Mouse (Mus musculus) ES-E14 (cell line): ENCODE measurements around the gene Ear14. TPM values are rescaled to one million over a fixed set of nuclear protein-coding genes. Genes with fewer than 3 reads are reported as not detected.
"Not testable (repeated sequence)": the region's sequence is repeated elsewhere in the genome, so short reads cannot be mapped to it uniquely, and the experiment has no call there.

Experiments
- DNase-seq: peaks from one replicate; pipeline ENCODE4 v3.0.0-alpha.2; 2013; ENCODE audit warnings: low read depth, low spot score
- H3K27ac ChIP-seq: 2 replicates; pipeline ENCODE4 v1.5.1; 2012; ENCODE audit warnings: low read depth, mild to moderate bottlenecking, low read length, moderate library complexity, mixed read lengths; ENCODE audit not compliant: poor library complexity, insufficient read depth, severe bottlenecking
- H3K36me3 ChIP-seq: 2 replicates; pipeline ENCODE4 v1.6.1; 2012; ENCODE audit warnings: mild to moderate bottlenecking, low read length, moderate library complexity, mixed read lengths; ENCODE audit not compliant: control insufficient read depth, poor library complexity, insufficient read depth, severe bottlenecking
- H3K4me1 ChIP-seq, 2 experiments: fragments of 150-350 bp in 1 of 2; sonication (generic) in 1 of 2; 2 replicates each; pipeline ENCODE4 v1.6.1; 2012; ENCODE audit warnings: low read length in 2 of 2, mild to moderate bottlenecking in 1 of 2, mixed read lengths in 1 of 2; ENCODE audit not compliant: control insufficient read depth in 2 of 2, insufficient read depth in 2 of 2, poor library complexity in 1 of 2
- H3K4me3 ChIP-seq, 2 experiments: fragments of 150-350 bp in 1 of 2; sonication (generic) in 1 of 2; 2 replicates each; pipeline ENCODE4 v1.5.1; 2012; ENCODE audit warnings: low read length in 2 of 2, low read depth in 1 of 2, mild to moderate bottlenecking in 1 of 2, mixed read lengths in 1 of 2; ENCODE audit not compliant: insufficient read depth in 1 of 2, poor library complexity in 1 of 2, severe bottlenecking in 1 of 2
- H3K9ac ChIP-seq: 2 replicates; pipeline ENCODE4 v1.6.1; 2012; ENCODE audit warnings: low read depth, mild to moderate bottlenecking, low read length, mixed read lengths; ENCODE audit not compliant: poor library complexity, insufficient read depth, severe bottlenecking
- H3K9me3 ChIP-seq: fragments of 150-350 bp; sonication (generic); 2 replicates; pipeline ENCODE4 v1.6.1; 2012; ENCODE audit warnings: low read depth, mild to moderate bottlenecking, low read length; ENCODE audit not compliant: control insufficient read depth, insufficient read depth
- CHD2 ChIP-seq: IDR thresholded peaks from 2 replicates; pipeline ENCODE4 v1.6.1; 2014; ENCODE audit warnings: mild to moderate bottlenecking, low read depth, low read length, inconsistent platforms
- HCFC1 ChIP-seq: IDR thresholded peaks from 2 replicates; pipeline ENCODE4 v1.6.1; 2012; ENCODE audit warnings: low read length, inconsistent platforms, borderline replicate concordance; ENCODE audit not compliant: insufficient read depth
- MAFK ChIP-seq: IDR thresholded peaks from 2 replicates; pipeline ENCODE4 v1.6.1; 2014; ENCODE audit warnings: mild to moderate bottlenecking, low read depth, low read length, inconsistent platforms; ENCODE audit not compliant: insufficient read depth
- ZC3H11A ChIP-seq: IDR thresholded peaks from 2 replicates; pipeline ENCODE4 v1.6.1; 2012; ENCODE audit warnings: low read depth, mild to moderate bottlenecking, inconsistent platforms, low read length, borderline replicate concordance
- ZNF384 ChIP-seq: IDR thresholded peaks from 2 replicates; pipeline ENCODE4 v1.6.1; 2012; ENCODE audit warnings: low read depth, low read length, inconsistent platforms
- in situ Hi-C, 2 experiments: fragments of 600-800 bp; cut with MboI; formaldehyde crosslinking; loops; one replicate each; pipeline ENCODE4 v1.15.1; 2025; ENCODE audit warnings: low sequenced_read_pairs in 2 of 2, inconsistent platforms in 1 of 2; ENCODE audit not compliant: unreplicated experiment in 2 of 2
- total RNA-seq: library from RNA; depleted of rRNA; stranded (reverse); fragments of 300-350 nt; gene quantifications from 2 replicates; pipeline ENCODE4 v1.2.3, GENCODE M21; 2012; rRNA removed

Gene Ear14
- total RNA-seq, 1 experiment, result not detected

GRCm38 (mm10) chr14:51240899-51241298 lies 37.7 kb downstream of the Ear14 start:
- in situ Hi-C loops, result no loop called here

GRCm38 (mm10) chr14:51247736-51248135 lies 44.5 kb downstream of the Ear14 start:
- TF ChIP-seq MAFK, result no peak
- no peak for TF ChIP-seq CHD2
- TF ChIP-seq ZC3H11A, result no peak
- TF ChIP-seq HCFC1, result no peak
- no peak for TF ChIP-seq ZNF384
- no peak overlapping the region for H3K27ac ChIP-seq
- H3K4me3 ChIP-seq, result no peak overlapping the region
- no peaks in the 10 kb centered on the region for H3K36me3 ChIP-seq
- H3K9ac ChIP-seq, result no peak overlapping the region
- H3K9me3 ChIP-seq, result no peaks in the 10 kb centered on the region
- peaks cover 0 to 2% of the 10 kb centered on the region in 2 experiments; a peak in 2 of 4 replicates for H3K4me1 ChIP-seq
- peak; percentile 11 for DNase-seq
- in situ Hi-C loops, result no loop called here

More at GRCm38 (mm10) chr14:51240899-51241298, 37.7 kb downstream of the Ear14 start:
- Histone ChIP-seq H3K9me3 (no peaks in the 10 kb centered on the region), H3K27ac (no peak overlapping the region), H3K9ac (no peak overlapping the region), H3K4me3 (no peak overlapping the region), H3K36me3 (no peaks in the 10 kb centered on the region), H3K4me1 (no peaks in the 10 kb centered on the region)
- DNase-seq, result peak; percentile 16
- no peak for TF ChIP-seq CHD2
- TF ChIP-seq ZNF384, result no peak
- peak; percentile 63; the same call in 1 of the 2 replicates for TF ChIP-seq ZC3H11A
- TF ChIP-seq MAFK, result no peak
- TF ChIP-seq HCFC1, result no peak

DNA sequence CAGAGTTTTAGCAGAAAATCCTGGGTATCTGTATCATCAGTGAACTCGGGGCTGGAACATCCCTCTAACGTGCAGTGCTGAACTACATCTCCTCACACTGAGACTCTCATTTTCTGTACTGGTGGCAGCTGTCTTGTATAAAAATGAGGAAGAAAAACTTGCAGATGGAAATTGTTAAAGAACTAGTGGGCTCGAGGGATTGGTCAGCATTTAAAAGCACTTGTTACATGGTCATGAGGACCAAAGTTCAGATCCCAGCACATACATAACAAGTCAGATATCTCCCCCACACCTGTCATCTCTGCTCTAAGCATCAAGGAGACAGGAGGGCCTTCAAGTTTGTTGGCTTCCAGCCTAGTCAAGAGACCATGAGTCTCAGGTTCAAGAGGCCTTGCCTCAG lies 47.2 kb downstream of the Ear14 start:
- DNase-seq, result no peak
- in situ Hi-C loops, result no loop called here
- no peak for TF ChIP-seq HCFC1
- TF ChIP-seq CHD2, result no peak
- no peak for TF ChIP-seq ZC3H11A
- no peak for TF ChIP-seq ZNF384
- TF ChIP-seq MAFK, result no peak
- Histone ChIP-seq H3K4me1 (peaks cover 0 to 2% of the 10 kb centered on the region in 2 experiments; a peak in 2 of 4 replicates), H3K4me3 (no peak overlapping the region), H3K9ac (no peak overlapping the region), H3K9me3 (no peaks in the 10 kb centered on the region), H3K27ac (no peak overlapping the region), H3K36me3 (no peaks in the 10 kb centered on the region)

GRCm38 (mm10) chr14:51252206-51252605 lies 49.0 kb downstream of the Ear14 start:
- H3K9ac ChIP-seq, H3K36me3 ChIP-seq, H3K9me3 ChIP-seq, H3K4me3 ChIP-seq, in situ Hi-C loops, H3K27ac ChIP-seq, DNase-seq, H3K4me1 ChIP-seq: not testable (repeated sequence)

GRCm38 (mm10) chr14:51253569-51253968 lies 50.4 kb downstream of the Ear14 start:
- Histone ChIP-seq H3K4me1 (no peaks in the 10 kb centered on the region), H3K36me3 (no peaks in the 10 kb centered on the region), H3K27ac (no peak overlapping the region), H3K4me3 (no peak overlapping the region), H3K9me3 (no peaks in the 10 kb centered on the region), H3K9ac (no peak overlapping the region)
- no peak for TF ChIP-seq CHD2
- no peak for TF ChIP-seq ZC3H11A
- no peak for TF ChIP-seq HCFC1
- no peak for TF ChIP-seq MAFK
- TF ChIP-seq ZNF384, result no peak
- DNase-seq, result no peak
- in situ Hi-C loops, result no loop called here

Other genes with a start within 250 kb of the Ear14 start
- 1.1 and 2.2 TPM in 2 replicates for gene Pnp2, start 247.4 kb upstream of the Ear14 start, total RNA-seq
- gene Rnase10, start 195.6 kb upstream of the Ear14 start, total RNA-seq, result not detected in 2 replicates
- not detected in 2 replicates for gene Rnase9, start 161.5 kb upstream of the Ear14 start, total RNA-seq
- gene Rnase11, start 153.2 kb upstream of the Ear14 start, total RNA-seq, result not detected in 2 replicates
- gene Rnase12, start 145.7 kb upstream of the Ear14 start, total RNA-seq, result 0.36 and 1.1 TPM in 2 replicates
- not detected in 2 replicates for gene Olfr750, start 129.0 kb upstream of the Ear14 start, total RNA-seq
- 2.5 and 10.3 TPM in 2 replicates for gene Rnase4, start 112.3 kb upstream of the Ear14 start, total RNA-seq
- gene Ang, start 112.2 kb upstream of the Ear14 start, total RNA-seq, result 1.2 and 1.4 TPM in 2 replicates
- not detected in 2 replicates for gene Eddm3b, start 89.0 kb upstream of the Ear14 start, total RNA-seq
- not detected in 2 replicates for gene Rnase6, start 79.5 kb upstream of the Ear14 start, total RNA-seq
- not detected in 2 replicates for gene Rnase1, start 56.6 kb upstream of the Ear14 start, total RNA-seq
- not detected in 2 replicates for gene Rnase2b, start 41.1 kb upstream of the Ear14 start, total RNA-seq
- gene Ang2, start 4.2 kb upstream of the Ear14 start, total RNA-seq, result 1.2 TPM in 1 of 2 replicates, not detected in the other
- gene Rnase2a, start 52.7 kb downstream of the Ear14 start, total RNA-seq, result not detected in 2 replicates
- gene Gm7247, start 158.4 kb downstream of the Ear14 start, total RNA-seq, result not detected in 2 replicates
- gene Vmn2r88, start 207.4 kb downstream of the Ear14 start, total RNA-seq, result not detected in 2 replicates
- not detected in 2 replicates for gene Vmn2r89, start 248.5 kb downstream of the Ear14 start, total RNA-seq